Mouse (Mus musculus): Measurements from ENCODE around the gene Serf2.
A peak's percentile ranks its signal among the peaks of the same experiment; 100 is the strongest.

Gene Serf2

DNA sequence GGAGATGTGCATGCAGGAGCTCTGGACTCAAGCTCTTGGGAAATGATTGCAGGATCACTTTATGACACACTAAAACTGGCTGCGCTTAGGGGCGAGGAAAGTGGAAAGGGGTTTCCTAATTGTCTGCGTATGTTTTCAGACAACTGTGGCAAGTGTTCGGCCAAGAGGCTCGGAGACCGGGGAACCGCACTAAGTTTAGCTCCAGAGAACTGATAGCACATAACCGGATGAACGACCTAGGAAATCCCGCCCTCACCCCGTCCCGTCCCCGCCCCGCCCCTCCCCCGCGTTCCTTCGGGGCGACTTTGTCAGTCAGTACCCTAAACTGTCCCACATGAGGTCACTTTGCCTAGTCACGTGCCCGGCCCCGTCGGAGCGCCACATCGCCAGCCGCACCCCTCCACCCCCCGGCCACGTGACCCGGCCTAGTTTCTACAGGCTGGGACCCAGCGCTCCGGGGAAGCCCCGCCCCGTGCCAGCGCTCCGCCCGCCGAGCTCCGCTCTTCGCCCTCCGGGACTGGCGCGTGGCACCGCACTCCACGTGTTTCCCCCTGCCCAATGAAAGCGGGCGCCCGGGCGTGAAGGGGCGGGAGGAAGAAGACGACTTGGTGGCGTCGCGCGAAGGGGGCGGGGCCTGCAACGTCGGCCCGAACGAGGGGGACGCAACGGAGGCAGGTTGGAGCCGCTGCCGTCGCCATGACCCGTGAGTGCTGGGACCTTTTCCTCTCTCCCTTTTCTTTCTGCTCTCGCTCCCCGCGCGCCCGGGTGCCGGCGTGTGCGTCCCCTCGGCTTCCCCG, at the start of gene Serf2:
Gene Serf2, plus strand, starts transcription at position 457 of the 797 bp plus-strand sequence.
- peak; percentile 99 to 100 for DNase-seq

- DNase-seq: no peak
Measured at GRCm38 (mm10) chr2:121403296-121403695, 45.7 kb upstream of the Serf2 start.

DNA sequence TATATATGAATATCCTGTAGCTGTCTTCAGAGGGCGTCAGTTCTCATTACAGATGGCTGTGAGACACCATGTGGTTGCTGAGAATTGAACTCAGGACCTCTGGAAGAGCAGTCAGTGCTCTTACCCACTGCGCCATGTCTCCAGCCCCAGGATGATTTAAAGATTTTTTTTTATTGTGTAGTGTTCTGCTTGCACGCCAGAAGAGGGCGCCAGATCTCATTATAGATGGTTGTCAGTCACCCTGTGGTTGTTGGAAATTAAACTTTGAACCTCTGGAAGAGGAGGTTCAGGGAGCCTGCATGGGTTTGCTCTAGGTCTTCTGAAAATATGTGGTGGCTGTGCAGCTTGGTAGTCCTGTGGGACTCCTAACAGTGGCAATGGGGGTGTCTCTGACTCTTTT, 40.8 kb upstream of the Serf2 start:
- DNase-seq: peak; percentile 36

DNA sequence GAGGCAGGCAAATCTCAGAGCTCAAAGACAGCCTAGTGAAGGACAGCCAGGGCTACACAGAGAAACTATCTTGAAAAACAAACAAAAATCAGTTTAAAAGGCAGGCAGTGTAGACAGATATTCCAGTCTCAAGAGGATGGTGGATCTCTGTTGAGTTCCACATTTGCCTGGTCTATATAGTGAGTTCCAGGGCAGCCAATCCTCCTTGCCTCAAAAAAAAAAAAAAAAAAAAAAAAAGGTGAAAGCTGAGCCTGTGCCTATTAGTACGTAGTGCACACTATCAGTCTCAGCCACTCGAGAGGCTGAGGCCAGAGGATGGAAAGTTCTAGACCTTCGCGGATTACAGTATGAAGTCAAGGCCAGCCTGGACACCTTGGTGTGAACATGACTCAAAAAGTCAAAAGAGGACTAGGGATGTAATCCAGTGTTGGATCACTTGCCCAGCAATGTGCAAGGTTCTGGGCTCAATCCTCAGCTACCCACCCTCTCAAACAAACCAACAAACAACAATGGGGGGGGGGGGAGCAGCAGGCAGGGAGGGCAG, 36.1 kb upstream of the Serf2 start:
- DNase-seq: peak in 1 of 2 experiments; percentile 26

GRCm38 (mm10) chr2:121413387-121414042, 35.5 kb upstream of the Serf2 start, which contains the start of the genes Pdia3 and Catsper2:
Gene Pdia3, plus strand, starts transcription at chr2:121413775.
Gene Catsper2, minus strand, starts transcription at chr2:121413792.
- peak; percentile 96 to 98 for DNase-seq

- peak in 1 of 2 experiments; percentile 66 for DNase-seq
Measured at GRCm38 (mm10) chr2:121414139-121414685, 34.8 kb upstream of the Serf2 start.

- no peak for DNase-seq
Measured at GRCm38 (mm10) chr2:121415103-121415502, 33.9 kb upstream of the Serf2 start.

GRCm38 (mm10) chr2:121415591-121415990, 33.4 kb upstream of the Serf2 start:
- no peak for DNase-seq

GRCm38 (mm10) chr2:121416356-121416755, 32.6 kb upstream of the Serf2 start:
- DNase-seq: no peak

- no peak for DNase-seq
Measured at GRCm38 (mm10) chr2:121418476-121418875, 30.5 kb upstream of the Serf2 start.

GRCm38 (mm10) chr2:121423166-121423565, 25.8 kb upstream of the Serf2 start:
- no peak for DNase-seq

- DNase-seq: no peak
Measured at GRCm38 (mm10) chr2:121425890-121426289, 23.1 kb upstream of the Serf2 start.

DNA sequence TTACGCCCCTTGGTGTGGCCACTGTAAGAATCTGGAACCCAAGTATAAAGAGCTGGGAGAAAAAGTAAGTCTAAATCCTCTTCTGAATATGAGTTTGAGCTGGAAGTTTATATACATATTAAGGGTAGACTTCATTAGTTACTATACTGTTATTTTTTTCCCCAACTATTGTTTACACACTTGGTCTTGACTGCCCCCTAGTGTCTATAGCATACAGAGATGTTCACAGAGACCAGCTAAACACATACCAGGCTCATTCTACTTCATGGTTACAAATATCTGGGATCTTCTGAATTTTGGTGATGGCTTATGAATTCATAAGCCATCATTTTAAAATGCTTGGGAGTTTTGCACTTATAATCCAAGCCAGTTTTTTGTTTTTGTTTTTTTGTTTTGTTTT, 14.1 kb upstream of the Serf2 start:
- DNase-seq: peak in 1 of 2 experiments; percentile 58

DNA sequence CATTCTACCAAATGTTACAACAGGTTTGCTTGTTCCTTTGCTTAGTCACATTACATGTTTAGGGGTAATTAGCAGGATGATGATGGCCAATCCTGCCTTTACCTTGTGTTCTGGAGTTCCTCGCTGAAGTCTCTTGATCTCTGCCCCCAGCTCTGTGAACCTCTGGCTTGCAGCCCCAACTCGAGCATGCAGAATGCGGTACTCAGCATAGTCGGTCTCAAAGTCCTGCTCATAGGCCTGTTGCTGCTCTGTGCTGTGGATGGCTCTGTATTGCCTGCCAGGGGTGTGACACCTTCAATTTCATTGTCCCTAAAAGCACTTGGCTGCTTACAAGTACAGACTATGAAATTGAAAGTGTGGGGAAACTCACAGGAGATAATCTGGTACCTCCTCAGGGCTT, 9.2 kb upstream of the Serf2 start:
- DNase-seq: no peak

DNA sequence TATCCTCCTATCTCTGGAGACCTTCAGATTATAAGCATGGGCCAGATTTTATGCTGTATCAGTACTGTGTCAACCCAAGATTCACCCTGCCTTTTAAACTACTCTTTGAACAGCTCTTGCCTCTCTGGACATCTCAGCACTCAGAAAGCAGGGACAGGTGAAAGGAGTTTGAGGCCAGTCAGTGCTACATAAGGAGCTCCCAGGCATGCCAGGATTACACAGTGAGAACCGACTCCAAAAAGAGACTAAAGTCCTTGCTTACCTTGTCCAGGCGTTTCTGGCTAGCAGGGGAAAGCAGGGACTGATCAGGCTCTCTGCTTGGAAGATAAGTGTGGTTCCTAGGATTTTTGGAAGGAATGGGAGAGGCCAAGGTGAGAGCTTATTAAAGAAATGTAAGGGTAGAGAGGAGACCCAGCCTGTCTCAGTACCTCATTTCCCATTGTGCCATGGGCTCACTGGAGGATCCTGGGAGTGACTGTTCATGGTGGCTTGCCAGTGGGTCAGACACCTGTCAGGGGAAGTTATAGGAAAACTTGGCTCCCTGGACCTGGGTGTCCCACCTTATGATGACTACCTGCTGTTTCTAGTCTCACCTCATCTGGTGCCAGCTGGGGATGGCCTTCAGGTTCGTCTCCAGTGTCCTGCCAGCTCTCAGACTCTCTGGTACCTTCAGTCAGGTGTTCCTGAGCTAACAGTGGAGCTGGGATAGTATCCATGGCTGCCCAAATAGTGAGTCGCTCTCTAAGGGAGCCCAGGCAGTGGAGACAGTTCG, 8.0 kb upstream of the Serf2 start:
- no peak for DNase-seq

DNA sequence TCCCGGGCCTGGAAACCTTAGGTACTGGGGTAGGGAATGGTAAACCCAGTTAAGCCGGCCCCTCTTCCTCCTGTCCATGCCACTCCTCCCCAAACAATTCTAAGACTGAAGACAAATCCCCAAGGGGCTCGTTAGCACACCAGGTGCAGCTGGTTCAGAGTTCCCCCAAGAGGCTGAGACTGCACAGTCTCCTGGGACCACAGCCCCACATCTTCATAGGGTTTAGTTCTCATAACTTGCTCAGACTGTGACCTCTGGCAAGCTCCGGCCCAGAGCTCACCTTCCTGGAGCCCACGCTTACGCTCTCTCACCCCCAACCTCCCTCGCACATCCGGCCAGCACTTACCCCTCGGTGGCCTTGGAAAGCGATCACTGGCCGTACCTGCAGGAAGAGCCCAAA, 7.2 kb upstream of the Serf2 start:
- DNase-seq: no peak

DNA sequence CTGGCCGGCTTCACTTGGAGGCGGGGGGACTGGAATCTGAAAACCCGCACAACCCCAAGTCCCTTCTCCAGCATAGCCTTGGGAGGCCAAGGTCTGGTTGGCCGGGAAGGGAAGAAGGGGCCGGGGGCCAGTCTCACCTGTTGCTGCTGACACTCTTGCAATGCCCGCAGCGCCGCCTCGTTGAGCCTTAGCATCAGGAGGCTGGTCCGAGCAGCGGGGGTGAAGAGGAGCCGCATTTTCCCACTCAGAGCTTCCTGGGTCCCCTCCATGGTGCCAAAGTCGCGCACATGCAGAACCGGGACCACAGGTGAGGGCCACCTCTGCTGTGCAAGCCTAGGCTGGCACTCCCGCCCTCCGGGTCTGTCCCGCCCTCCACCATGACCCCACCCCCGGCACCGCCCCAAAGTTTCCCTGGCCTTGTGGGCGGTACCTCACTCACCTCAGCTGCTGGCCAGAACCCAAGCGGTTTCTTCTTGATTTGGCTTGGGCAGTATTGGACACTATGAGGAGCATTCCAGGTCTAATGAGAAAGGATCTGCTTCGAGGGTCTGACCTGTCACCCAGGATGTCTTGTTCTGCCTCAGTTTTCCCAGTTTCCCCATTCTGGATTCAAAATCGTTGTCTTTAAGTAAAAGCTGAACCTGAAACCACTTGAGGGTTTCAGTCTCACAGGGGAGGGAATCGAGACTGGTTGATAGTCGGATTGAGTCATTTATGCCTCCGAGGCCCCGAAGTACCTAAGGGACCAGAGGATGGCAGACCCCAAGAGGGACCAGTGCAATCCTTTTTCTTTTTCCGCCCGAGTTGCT, 6.5 kb upstream of the Serf2 start:
- peak; percentile 54 to 67 for DNase-seq

GRCm38 (mm10) chr2:121443068-121443349, 6.0 kb upstream of the Serf2 start:
- DNase-seq: peak; percentile 50 to 54

DNA sequence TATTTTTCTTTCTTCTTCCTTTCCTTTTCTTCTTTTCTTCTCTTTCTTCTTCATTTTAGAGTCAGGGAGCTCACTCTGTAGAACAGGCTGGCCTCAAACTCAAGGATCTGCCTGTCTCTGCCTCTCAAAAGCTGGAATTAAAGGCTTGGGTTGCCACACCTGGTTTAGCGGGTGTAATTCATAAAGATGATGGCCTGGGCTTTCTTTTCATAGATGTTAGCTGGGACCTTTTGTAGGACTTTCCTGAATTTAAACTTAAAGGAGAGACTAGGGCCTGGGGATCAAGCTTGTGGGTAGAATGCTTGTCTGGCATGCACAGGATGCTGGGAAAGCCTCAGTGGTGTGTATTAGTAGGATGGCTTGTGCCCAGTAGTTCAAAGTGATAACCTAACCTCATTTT, 4.8 kb upstream of the Serf2 start, which contains the start of gene Ell3:
Gene Ell3, minus strand, starts transcription at position 101 of the 400 bp plus-strand sequence.
- no peak for DNase-seq

DNA sequence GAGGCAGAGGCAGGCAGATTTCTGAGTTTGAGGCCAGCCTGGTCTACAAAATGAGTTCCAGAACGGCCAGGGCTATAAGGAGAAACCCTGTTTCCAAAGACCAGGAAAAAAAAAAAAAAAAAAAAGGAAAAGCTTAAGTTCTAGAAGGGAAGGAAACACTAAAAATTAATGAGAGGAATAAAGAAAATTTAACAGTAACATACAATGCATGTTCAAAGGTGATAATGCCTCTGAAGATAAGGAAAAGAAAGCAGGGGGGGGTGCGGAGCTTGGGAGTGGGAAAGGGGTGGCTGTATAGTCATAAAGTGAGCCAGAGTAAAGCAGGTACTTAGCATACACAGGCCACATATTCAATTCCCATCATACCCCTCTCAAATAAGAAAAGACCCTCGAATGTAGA, 3.9 kb upstream of the Serf2 start:
- no peak for DNase-seq

DNA sequence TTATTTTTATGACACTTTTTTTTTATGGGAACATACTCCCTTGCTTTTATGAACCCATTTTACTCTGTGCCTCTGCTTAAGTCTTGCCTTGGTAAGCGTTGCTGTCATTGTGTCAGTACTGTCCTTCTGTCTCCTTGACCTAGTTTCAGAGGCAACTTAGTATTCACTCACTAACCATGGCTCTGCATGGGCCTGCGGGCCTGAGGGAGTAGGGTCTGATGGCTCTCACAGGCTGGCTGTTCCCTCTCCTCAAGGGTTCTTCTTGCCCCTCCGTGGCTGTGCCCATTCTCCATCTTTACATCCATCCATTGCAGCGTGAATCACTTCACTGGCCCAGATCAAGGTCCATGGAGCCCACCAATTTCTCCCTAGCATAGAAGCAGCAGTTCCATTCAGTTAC, 2.5 kb upstream of the Serf2 start:
- no peak for DNase-seq

- DNase-seq: no peak
Measured at GRCm38 (mm10) chr2:121447006-121447405, 2.0 kb upstream of the Serf2 start.
